Mouse (Mus musculus): ENCODE results near the gene Derl3. TPM values are rescaled to one million over a fixed set of nuclear protein-coding genes. Genes with fewer than 3 reads are reported as not detected.
"Not testable (repeated sequence)": the region's sequence is repeated elsewhere in the genome, so short reads cannot be mapped to it uniquely, and the experiment has no call there.

Derl3 gene
- polyA plus RNA-seq, 1 experiment = 1.2 TPM

GRCm38 (mm10) chr10:75883232-75883552 is 10.0 kb upstream of the Derl3 start:
- TF ChIP-seq GATA1 (IDR thresholded peaks at IDR 0.05; ENCODE audit: borderline replicate concordance, low read length) (no peak), FLI1 (IDR thresholded peaks at IDR 0.05; ENCODE audit: low read length) (no peak)
- peaks cover 40% of the 10 kb centered on the region for H3K27me3 ChIP-seq (replicated peaks)
- peaks cover 11% of the 10 kb centered on the region for H3K4me1 ChIP-seq
- no peak overlapping the region for H3K4me3 ChIP-seq (replicated peaks)
- no peaks in the 10 kb centered on the region for H3K36me3 ChIP-seq (replicated peaks; ENCODE audit: low read length)
- H3K9me3 ChIP-seq = no peaks in the 10 kb centered on the region

- no peak overlapping the region for H3K4me3 ChIP-seq (replicated peaks)
- no peak for TF ChIP-seq GATA1 (IDR thresholded peaks at IDR 0.05; ENCODE audit: borderline replicate concordance, low read length)
- no peak for TF ChIP-seq FLI1 (IDR thresholded peaks at IDR 0.05; ENCODE audit: low read length)
- no peaks in the 10 kb centered on the region for H3K36me3 ChIP-seq (replicated peaks; ENCODE audit: low read length)
- peaks cover 26% of the 10 kb centered on the region for H3K4me1 ChIP-seq
- peaks cover 46% of the 10 kb centered on the region for H3K27me3 ChIP-seq (replicated peaks)
- no peaks in the 10 kb centered on the region for H3K9me3 ChIP-seq
Observed at GRCm38 (mm10) chr10:75884742-75885141, 8.5 kb upstream of the Derl3 start.

GRCm38 (mm10) chr10:75887504-75887903 is 5.7 kb upstream of the Derl3 start:
- not testable (repeated sequence) for H3K9me3 ChIP-seq; H3K36me3 ChIP-seq (replicated peaks; ENCODE audit: low read length); H3K4me3 ChIP-seq (replicated peaks)
- Histone ChIP-seq H3K4me1 (peaks cover 30% of the 10 kb centered on the region), H3K27me3 (replicated peaks) (peaks cover 28% of the 10 kb centered on the region)

GRCm38 (mm10) chr10:75889406-75890153 is 3.6 kb upstream of the Derl3 start:
- TF ChIP-seq FLI1 (IDR thresholded peaks at IDR 0.05; ENCODE audit: low read length) (no peak), GATA1 (IDR thresholded peaks at IDR 0.05; ENCODE audit: borderline replicate concordance, low read length) (no peak)
- H3K27me3 ChIP-seq (replicated peaks) = peaks cover 22% of the 10 kb centered on the region
- H3K9me3 ChIP-seq = no peaks in the 10 kb centered on the region
- H3K36me3 ChIP-seq (replicated peaks; ENCODE audit: low read length) = peaks cover 11% of the 10 kb centered on the region
- peak overlapping the region; percentile 19 for H3K4me3 ChIP-seq (replicated peaks)
- peaks cover 45% of the 10 kb centered on the region for H3K4me1 ChIP-seq

- H3K4me1 ChIP-seq = peaks cover 49% of the 10 kb centered on the region
- no peaks in the 10 kb centered on the region for H3K27me3 ChIP-seq (replicated peaks)
- TF ChIP-seq FLI1 (IDR thresholded peaks at IDR 0.05; ENCODE audit: low read length) (no peak), GATA1 (IDR thresholded peaks at IDR 0.05; ENCODE audit: borderline replicate concordance, low read length) (no peak)
- peaks cover 61% of the 10 kb centered on the region for H3K36me3 ChIP-seq (replicated peaks; ENCODE audit: low read length)
- H3K4me3 ChIP-seq (replicated peaks) = no peak overlapping the region
- H3K9me3 ChIP-seq = no peaks in the 10 kb centered on the region
Observed at GRCm38 (mm10) chr10:75894601-75895000, 1.4 kb downstream of the Derl3 start.

GRCm38 (mm10) chr10:75895730-75896129 is 2.5 kb downstream of the Derl3 start:
- TF ChIP-seq GATA1 (IDR thresholded peaks at IDR 0.05; ENCODE audit: borderline replicate concordance, low read length) (no peak), FLI1 (IDR thresholded peaks at IDR 0.05; ENCODE audit: low read length) (no peak)
- Histone ChIP-seq H3K27me3 (replicated peaks) (no peaks in the 10 kb centered on the region), H3K4me3 (replicated peaks) (no peak overlapping the region), H3K4me1 (peaks cover 41% of the 10 kb centered on the region), H3K9me3 (no peaks in the 10 kb centered on the region), H3K36me3 (replicated peaks; ENCODE audit: low read length) (peaks cover 71% of the 10 kb centered on the region)

GRCm38 (mm10) chr10:75896208-75896607 is 3.0 kb downstream of the Derl3 start:
- no peak overlapping the region for H3K4me3 ChIP-seq (replicated peaks)
- H3K9me3 ChIP-seq = no peaks in the 10 kb centered on the region
- H3K4me1 ChIP-seq = peaks cover 41% of the 10 kb centered on the region
- TF ChIP-seq GATA1 (IDR thresholded peaks at IDR 0.05; ENCODE audit: borderline replicate concordance, low read length) = no peak
- TF ChIP-seq FLI1 (IDR thresholded peaks at IDR 0.05; ENCODE audit: low read length) = no peak
- no peaks in the 10 kb centered on the region for H3K27me3 ChIP-seq (replicated peaks)
- H3K36me3 ChIP-seq (replicated peaks; ENCODE audit: low read length) = peaks cover 76% of the 10 kb centered on the region

- peaks cover 41% of the 10 kb centered on the region for H3K4me1 ChIP-seq
- TF ChIP-seq GATA1 (IDR thresholded peaks at IDR 0.05; ENCODE audit: borderline replicate concordance, low read length) = no peak
- TF ChIP-seq FLI1 (IDR thresholded peaks at IDR 0.05; ENCODE audit: low read length) = no peak
- H3K4me3 ChIP-seq (replicated peaks) = no peak overlapping the region
- no peaks in the 10 kb centered on the region for H3K9me3 ChIP-seq
- no peaks in the 10 kb centered on the region for H3K27me3 ChIP-seq (replicated peaks)
- H3K36me3 ChIP-seq (replicated peaks; ENCODE audit: low read length) = peaks cover 88% of the 10 kb centered on the region
Observed at GRCm38 (mm10) chr10:75897373-75897772, 4.2 kb downstream of the Derl3 start.

GRCm38 (mm10) chr10:75898039-75898564 is 4.9 kb downstream of the Derl3 start:
- peaks cover 34% of the 10 kb centered on the region for H3K4me1 ChIP-seq
- H3K4me3 ChIP-seq (replicated peaks) = no peak overlapping the region
- H3K36me3 ChIP-seq (replicated peaks; ENCODE audit: low read length) = peaks cover 95% of the 10 kb centered on the region
- H3K9me3 ChIP-seq = no peaks in the 10 kb centered on the region
- no peaks in the 10 kb centered on the region for H3K27me3 ChIP-seq (replicated peaks)
- TF ChIP-seq GATA1 (IDR thresholded peaks at IDR 0.05; ENCODE audit: borderline replicate concordance, low read length) (no peak), FLI1 (IDR thresholded peaks at IDR 0.05; ENCODE audit: low read length) (no peak)

GRCm38 (mm10) chr10:75898846-75899245 is 5.6 kb downstream of the Derl3 start:
- Histone ChIP-seq H3K4me1 (peaks cover 27% of the 10 kb centered on the region), H3K4me3 (replicated peaks) (no peak overlapping the region), H3K36me3 (replicated peaks; ENCODE audit: low read length) (peaks cover 99% of the 10 kb centered on the region), H3K27me3 (replicated peaks) (no peaks in the 10 kb centered on the region), H3K9me3 (no peaks in the 10 kb centered on the region)
- TF ChIP-seq FLI1 (IDR thresholded peaks at IDR 0.05; ENCODE audit: low read length) (no peak), GATA1 (IDR thresholded peaks at IDR 0.05; ENCODE audit: borderline replicate concordance, low read length) (no peak)

Data from megakaryocyte, embryonic 14.5 days (primary cell).